Mouse (Mus musculus) midbrain, embryonic 11.5 days (tissue): ENCODE measurements at regions not wholly inside any gene's neighbourhood (a gene's known extent, or its start where the extent isn't known, plus 50 kb on each side); places are given as distances from the start of the nearest gene placed in this dataset.

Experiments used
- ATAC-seq: fragments of 200-750 bp; cut with Nextera tagmentation; 2 replicates; pipeline ENCODE4 v1.8.0; 2017; ENCODE audit warnings: moderate TSS enrichment, moderate library complexity; ENCODE audit not compliant: low FRiP score
- DNase-seq: peaks from one replicate; pipeline ENCODE4 v3.0.0; 2015; ENCODE audit warnings: low spot score; ENCODE audit errors: missing footprints
- H3K27ac ChIP-seq: fragments of 300-500 bp; sonication (generic); 2 replicates; pipeline ENCODE4 v1.5.1; 2014; ENCODE audit warnings: low read depth, low read length
- H3K27me3 ChIP-seq: fragments of 300-500 bp; sonication (generic); 2 replicates; pipeline ENCODE4 v1.6.1; 2014; ENCODE audit warnings: mild to moderate bottlenecking, low read length, moderate library complexity, mixed read lengths; ENCODE audit not compliant: control insufficient read depth, insufficient read depth
- H3K36me3 ChIP-seq: fragments of 300-500 bp; sonication (generic); 2 replicates; pipeline ENCODE4 v1.6.1; 2014; ENCODE audit warnings: mild to moderate bottlenecking, low read length, moderate library complexity, mixed read lengths; ENCODE audit not compliant: control insufficient read depth, insufficient read depth
- H3K4me1 ChIP-seq: fragments of 300-500 bp; sonication (generic); 2 replicates; pipeline ENCODE4 v1.6.1; 2014; ENCODE audit warnings: low read length; ENCODE audit not compliant: control insufficient read depth, insufficient read depth
- H3K4me2 ChIP-seq: fragments of 300-500 bp; sonication (generic); 2 replicates; pipeline ENCODE4 v1.6.1; 2014; ENCODE audit warnings: mild to moderate bottlenecking, moderate library complexity
- H3K4me3 ChIP-seq: fragments of 300-500 bp; sonication (generic); 2 replicates; pipeline ENCODE4 v1.5.1; 2014; ENCODE audit warnings: low read depth, low read length
- H3K9ac ChIP-seq: fragments of 300-500 bp; sonication (generic); 2 replicates; pipeline ENCODE4 v1.6.1; 2014; ENCODE audit warnings: low read length
- H3K9me3 ChIP-seq: fragments of 300-500 bp; sonication (generic); 2 replicates; pipeline ENCODE4 v1.6.1; 2016; ENCODE audit warnings: low read length; ENCODE audit not compliant: control insufficient read depth
- WGBS: fragments of 180-500 bp; shearing (Covaris S2); extraction: QIAGEN DNeasy Blood & Tissue Kit; methylation state at CpG from one replicate; pipeline ENCODE4 v1.1.7; 2014; 5-methylcytosine and 5-hydroxymethylcytosine counted together

GRCm38 (mm10) chr6:111708277-111708676, 565.3 kb upstream of the Lmcd1 start:
- no peak for DNase-seq
- no peaks in the 10 kb centered on the region for H3K27me3 ChIP-seq
- H3K4me3 ChIP-seq, result no peak overlapping the region
- ATAC-seq, result no peak
- H3K4me2 ChIP-seq, result no peak overlapping the region
- H3K36me3 ChIP-seq, result no peaks in the 10 kb centered on the region
- H3K27ac ChIP-seq, result no peak overlapping the region
- H3K4me1 ChIP-seq, result no peaks in the 10 kb centered on the region
- WGBS, result 79% methylated on average over 1 of the region's 1 CpGs
- no peaks in the 10 kb centered on the region for H3K9me3 ChIP-seq
- no peak overlapping the region for H3K9ac ChIP-seq

GRCm38 (mm10) chr6:111725969-111726368, 547.6 kb upstream of the Lmcd1 start:
- Histone ChIP-seq H3K36me3 (no peaks in the 10 kb centered on the region), H3K9me3 (no peaks in the 10 kb centered on the region), H3K9ac (no peak overlapping the region), H3K4me1 (no peaks in the 10 kb centered on the region), H3K4me2 (no peak overlapping the region), H3K27me3 (no peaks in the 10 kb centered on the region), H3K4me3 (no peak overlapping the region), H3K27ac (no peak overlapping the region)
- DNase-seq (no peak), ATAC-seq (no peak)

GRCm38 (mm10) chr6:111730381-111730780, 543.2 kb upstream of the Lmcd1 start:
- ATAC-seq (no peak), DNase-seq (no peak)
- H3K4me3 ChIP-seq, result no peak overlapping the region
- no peaks in the 10 kb centered on the region for H3K9me3 ChIP-seq
- H3K4me1 ChIP-seq, result no peaks in the 10 kb centered on the region
- no peaks in the 10 kb centered on the region for H3K36me3 ChIP-seq
- no peaks in the 10 kb centered on the region for H3K27me3 ChIP-seq
- no peak overlapping the region for H3K4me2 ChIP-seq
- no peak overlapping the region for H3K27ac ChIP-seq
- H3K9ac ChIP-seq, result no peak overlapping the region

- DNase-seq (no peak), ATAC-seq (no peak)
- H3K27me3 ChIP-seq, result no peaks in the 10 kb centered on the region
- no peak overlapping the region for H3K4me2 ChIP-seq
- 90% methylated on average over 3 of the region's 3 CpGs for WGBS
- H3K4me1 ChIP-seq, result no peaks in the 10 kb centered on the region
- H3K4me3 ChIP-seq, result no peak overlapping the region
- H3K27ac ChIP-seq, result no peak overlapping the region
- no peaks in the 10 kb centered on the region for H3K36me3 ChIP-seq
- H3K9me3 ChIP-seq, result no peaks in the 10 kb centered on the region
- H3K9ac ChIP-seq, result no peak overlapping the region
Measured at GRCm38 (mm10) chr6:111733926-111734325, 539.6 kb upstream of the Lmcd1 start.

- 89% methylated on average over 1 of the region's 1 CpGs for WGBS
- no peaks in the 10 kb centered on the region for H3K4me1 ChIP-seq
- DNase-seq (no peak), ATAC-seq (no peak)
- H3K9ac ChIP-seq, result no peak overlapping the region
- H3K4me3 ChIP-seq, result no peak overlapping the region
- H3K27ac ChIP-seq, result no peak overlapping the region
- H3K36me3 ChIP-seq, result no peaks in the 10 kb centered on the region
- no peak overlapping the region for H3K4me2 ChIP-seq
- H3K9me3 ChIP-seq, result no peaks in the 10 kb centered on the region
- no peaks in the 10 kb centered on the region for H3K27me3 ChIP-seq
Measured at GRCm38 (mm10) chr6:111738983-111739382, 534.6 kb upstream of the Lmcd1 start.

- 60% methylated on average over 5 of the region's 5 CpGs for WGBS
- Histone ChIP-seq H3K36me3 (no peaks in the 10 kb centered on the region), H3K4me1 (no peaks in the 10 kb centered on the region), H3K9ac (no peak overlapping the region), H3K9me3 (no peaks in the 10 kb centered on the region), H3K27me3 (no peaks in the 10 kb centered on the region), H3K4me2 (no peak overlapping the region), H3K4me3 (no peak overlapping the region), H3K27ac (no peak overlapping the region)
- DNase-seq, result peak; percentile 75
- peak; percentile 38 for ATAC-seq
Measured at GRCm38 (mm10) chr6:111781710-111782481, 491.7 kb upstream of the Lmcd1 start.

GRCm38 (mm10) chr6:111808611-111809010, 464.9 kb upstream of the Lmcd1 start:
- Histone ChIP-seq H3K4me3 (no peak overlapping the region), H3K9me3 (no peaks in the 10 kb centered on the region; the same call in 1 of the 2 replicates), H3K36me3 (no peaks in the 10 kb centered on the region), H3K27me3 (no peaks in the 10 kb centered on the region), H3K4me1 (no peaks in the 10 kb centered on the region), H3K9ac (no peak overlapping the region), H3K4me2 (no peak overlapping the region), H3K27ac (no peak overlapping the region)
- no peak for DNase-seq
- ATAC-seq, result no peak

GRCm38 (mm10) chr6:111813982-111814603, 459.5 kb upstream of the Lmcd1 start:
- no peaks in the 10 kb centered on the region; the same call in 1 of the 2 replicates for H3K9me3 ChIP-seq
- no peak overlapping the region for H3K4me2 ChIP-seq
- WGBS, result 71% methylated on average over 7 of the region's 7 CpGs
- peak; percentile 81; the same call in 1 of the 2 replicates for ATAC-seq
- no peak overlapping the region for H3K4me3 ChIP-seq
- 0 out of 2 replicates have a peak, but pooled peaks cover 2% of the 10 kb centered on the region for H3K4me1 ChIP-seq
- no peak overlapping the region for H3K9ac ChIP-seq
- no peak overlapping the region for H3K27ac ChIP-seq
- DNase-seq, result peak; percentile 78
- H3K36me3 ChIP-seq, result no peaks in the 10 kb centered on the region
- H3K27me3 ChIP-seq, result no peaks in the 10 kb centered on the region

GRCm38 (mm10) chr6:111815150-111815549, 458.4 kb upstream of the Lmcd1 start:
- H3K4me3 ChIP-seq, result no peak overlapping the region
- H3K27me3 ChIP-seq, result no peaks in the 10 kb centered on the region
- no peak for ATAC-seq
- H3K36me3 ChIP-seq, result no peaks in the 10 kb centered on the region
- no peak overlapping the region for H3K27ac ChIP-seq
- no peak overlapping the region for H3K4me2 ChIP-seq
- H3K9me3 ChIP-seq, result no peaks in the 10 kb centered on the region; the same call in 1 of the 2 replicates
- no peak overlapping the region for H3K9ac ChIP-seq
- DNase-seq, result peak; percentile 78
- 0 out of 2 replicates have a peak, but pooled peaks cover 2% of the 10 kb centered on the region for H3K4me1 ChIP-seq
